In genomic region chr6:50382711-50383110, GRCm38 (mm10) we compare ENCODE assay signal across 13 mouse cellular contexts.
DNase-seq lines count a peak whose midpoint lies in the region; ATAC-seq and TF ChIP-seq lines count a peak whose summit lies in the region.
"Had no signal": no experiment of that assay in that cellular context is flagged by ENCODE, and none has a peak within 500 bp of the region (broad histone marks: within the 10 kb centered on the region; RNA-seq: fewer than 3 reads in every experiment).

No protein-coding gene starts in this region.

- no peak for ATAC-seq in lung, postnatal 0 days
- no peak for ATAC-seq in intestine, embryonic 14.5 days (replicated peaks; ENCODE audit: low FRiP score, low TSS enrichment, low read depth)
- no peak for ATAC-seq in midbrain, embryonic 15.5 days (replicated peaks)

- peak overlapping the region; percentile 65 for H3K27ac ChIP-seq in gastrocnemius, adult 2 months
- no peak overlapping the region for H3K27ac ChIP-seq in lung, postnatal 0 days (ENCODE audit: low read length)
- H3K27ac ChIP-seq in intestine, embryonic 14.5 days (ENCODE audit: low read depth) = peak overlapping the region; percentile 38; the same call in 1 of the 2 replicates
- no peak overlapping the region for H3K27ac ChIP-seq in midbrain, embryonic 15.5 days

- 0 out of 2 replicates have a peak overlapping the region, but pooled peaks have one; percentile 54 for H3K4me2 ChIP-seq in lung, postnatal 0 days (replicated peaks; ENCODE audit: low read depth, low read length)
- peak overlapping the region; percentile 37; the same call in 1 of the 2 replicates for H3K4me2 ChIP-seq in intestine, embryonic 14.5 days (ENCODE audit: low read length)
- H3K4me2 ChIP-seq in midbrain, embryonic 15.5 days = no peak overlapping the region

- no peaks in the 10 kb centered on the region for H3K36me3 ChIP-seq in lung, postnatal 0 days (ENCODE audit: insufficient read depth, low read length)
- H3K36me3 ChIP-seq in intestine, embryonic 14.5 days (ENCODE audit: control insufficient read depth, insufficient read depth, low read length) = no peaks in the 10 kb centered on the region
- no peaks in the 10 kb centered on the region for H3K36me3 ChIP-seq in midbrain, embryonic 15.5 days (replicated peaks)

- no peaks in the 10 kb centered on the region for H3K9me3 ChIP-seq in lung, postnatal 0 days (ENCODE audit: low read length)
- no peaks in the 10 kb centered on the region for H3K9me3 ChIP-seq in intestine, embryonic 14.5 days (ENCODE audit: control insufficient read depth, low read length)
- H3K9me3 ChIP-seq in midbrain, embryonic 15.5 days = no peaks in the 10 kb centered on the region

- no peaks in the 10 kb centered on the region for H3K27me3 ChIP-seq in lung, postnatal 0 days (replicated peaks; ENCODE audit: insufficient read depth, low read length)
- H3K27me3 ChIP-seq in intestine, embryonic 14.5 days (replicated peaks; ENCODE audit: control insufficient read depth, insufficient read depth, low read length) = no peaks in the 10 kb centered on the region
- no peaks in the 10 kb centered on the region for H3K27me3 ChIP-seq in midbrain, embryonic 15.5 days (replicated peaks)

- no peak overlapping the region for H3K9ac ChIP-seq in lung, postnatal 0 days (replicated peaks; ENCODE audit: low read depth)
- no peak overlapping the region for H3K9ac ChIP-seq in intestine, embryonic 14.5 days (ENCODE audit: low read length)
- H3K9ac ChIP-seq in midbrain, embryonic 15.5 days = no peak overlapping the region

- no peak for TF ChIP-seq CTCF in gastrocnemius, adult 2 months (IDR thresholded peaks at IDR 0.05)
- no peak for TF ChIP-seq CTCF in lung, postnatal 0 days (IDR thresholded peaks at IDR 0.05)

- no peak for DNase-seq in gastrocnemius, adult 2 months
- no peak for DNase-seq in gastrocnemius, postnatal 25 days
- DNase-seq in lung, postnatal 0 days (ENCODE audit: low spot score) = no peak
- no peak for DNase-seq in lung, postnatal 14 days
- DNase-seq in intestine, embryonic 14.5 days (ENCODE audit: low spot score) = no peak
- no peak for DNase-seq in frontal cortex, postnatal 36 days (ENCODE audit: low spot score in 2 of 2)
- no peak for DNase-seq in kidney, adult 18-20 months
- DNase-seq: cerebellum, adult 2 months; embryo, embryonic 11 days; kidney, postnatal 14 days; liver; lung, postnatal 10 days had no signal

- no peak overlapping the region for H3K4me3 ChIP-seq in gastrocnemius, adult 2 months
- no peak overlapping the region for H3K4me3 ChIP-seq in lung, postnatal 0 days (ENCODE audit: low read depth, low read length)
- H3K4me3 ChIP-seq in intestine, embryonic 14.5 days (ENCODE audit: low read depth, low read length) = no peak overlapping the region
- no peak overlapping the region for H3K4me3 ChIP-seq in midbrain, embryonic 15.5 days

- no peaks in the 10 kb centered on the region; the same call in 1 of the 2 replicates for H3K4me1 ChIP-seq in lung, postnatal 0 days (ENCODE audit: insufficient read depth, low read depth, low read length)
- H3K4me1 ChIP-seq in intestine, embryonic 14.5 days (replicated peaks; ENCODE audit: control insufficient read depth, insufficient read depth, low read length) = peaks cover 19% of the 10 kb centered on the region
- H3K4me1 ChIP-seq in midbrain, embryonic 15.5 days = no peaks in the 10 kb centered on the region

- TF ChIP-seq EP300 in lung, postnatal 0 days (IDR thresholded peaks at IDR 0.05) = no peak

- intact Hi-C loops in gastrocnemius, adult 2 months (cut with DNase I) = no loop called here

- 71% methylated on average over 7 of the region's 7 CpGs for WGBS in lung, postnatal 0 days
- 87% methylated on average over 7 of the region's 7 CpGs for WGBS in intestine, embryonic 14.5 days
- 88% methylated on average over 7 of the region's 7 CpGs for WGBS in midbrain, embryonic 15.5 days

Comparison
In these comparisons a context has a peak if more than half of its experiments do, and no peak if none do; other contexts are left out.
1. H3K27ac ChIP-seq: peak in gastrocnemius, adult 2 months (single experiment) and intestine, embryonic 14.5 days (single experiment); none in lung, postnatal 0 days (single experiment) and midbrain, embryonic 15.5 days (single experiment).